Mouse (Mus musculus) lung, postnatal 25 days (tissue): ENCODE results near the gene Akirin1.

Experiments
- DNase-seq: peaks from one replicate; pipeline ENCODE4 v3.0.0; 2022; ENCODE audit warnings: low spot score

The Akirin1 gene

GRCm38 (mm10) chr4:123750152-123750651, at the start of gene Akirin1:
Akirin1 (minus strand) TSS chr4:123750345.
- DNase-seq, result peak; percentile 97

DNA sequence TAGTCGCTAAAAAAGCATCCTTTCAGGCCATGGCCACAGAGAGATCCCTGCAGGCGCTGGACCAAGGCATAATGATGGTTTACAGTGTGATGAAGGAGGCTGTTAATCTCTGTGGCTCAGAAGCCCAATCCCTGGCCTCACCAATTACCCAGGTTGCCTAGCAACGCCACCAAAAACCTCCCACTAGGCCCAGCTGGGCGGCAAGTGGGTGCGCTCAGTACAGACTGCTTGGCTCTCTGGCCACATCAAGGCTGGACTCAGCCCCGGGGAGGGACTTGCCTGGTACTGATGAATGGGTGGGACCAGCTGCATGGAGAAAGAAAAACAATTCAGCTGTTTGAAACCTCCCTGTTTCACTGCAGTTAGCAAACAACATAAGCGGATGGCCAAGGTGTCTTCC, 47.7 kb upstream of the Akirin1 start:
- DNase-seq, result no peak

GRCm38 (mm10) chr4:123797403-123797802, 47.3 kb upstream of the Akirin1 start:
- no peak for DNase-seq

DNA sequence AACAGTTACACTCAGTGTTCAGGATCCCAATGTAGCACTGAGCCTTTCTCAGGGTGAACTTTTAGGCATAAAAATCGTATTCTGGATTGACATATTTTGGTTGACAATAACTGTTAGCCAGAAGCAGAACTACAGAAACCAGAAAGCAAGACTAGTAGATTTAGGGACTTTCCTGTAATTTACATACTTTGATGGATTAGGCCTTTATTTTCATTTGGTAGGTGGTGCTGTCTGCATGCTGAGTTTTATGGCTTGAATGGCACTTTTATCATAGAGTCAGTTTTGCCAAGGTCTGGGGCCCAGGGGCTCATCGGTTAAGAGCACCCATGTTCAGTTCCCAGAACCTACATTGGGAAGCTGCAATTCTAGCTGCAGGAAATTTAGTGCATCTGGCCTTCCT, 44.9 kb upstream of the Akirin1 start:
- no peak for DNase-seq

DNA sequence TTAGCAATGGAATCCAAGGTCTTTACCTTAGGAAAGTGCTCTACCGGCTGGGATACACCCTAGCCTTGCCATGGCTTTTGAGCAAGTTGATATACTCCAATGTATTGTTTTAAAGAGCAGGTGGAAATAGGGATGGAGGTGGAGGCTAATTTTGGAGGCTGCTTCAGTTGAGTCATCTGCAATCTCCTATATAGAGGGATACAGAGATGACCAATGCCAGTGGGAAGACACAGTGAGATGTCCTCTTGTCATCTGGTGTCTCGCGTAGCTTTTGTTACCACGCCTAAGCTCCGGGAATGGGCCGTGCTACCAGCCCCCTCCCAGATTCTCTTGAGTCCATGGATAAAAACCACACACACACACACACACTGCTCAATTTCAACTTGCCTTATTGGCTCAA, 43.0 kb upstream of the Akirin1 start:
- DNase-seq, result no peak

- DNase-seq, result no peak
Observed at GRCm38 (mm10) chr4:123792666-123793065, 42.5 kb upstream of the Akirin1 start.

DNA sequence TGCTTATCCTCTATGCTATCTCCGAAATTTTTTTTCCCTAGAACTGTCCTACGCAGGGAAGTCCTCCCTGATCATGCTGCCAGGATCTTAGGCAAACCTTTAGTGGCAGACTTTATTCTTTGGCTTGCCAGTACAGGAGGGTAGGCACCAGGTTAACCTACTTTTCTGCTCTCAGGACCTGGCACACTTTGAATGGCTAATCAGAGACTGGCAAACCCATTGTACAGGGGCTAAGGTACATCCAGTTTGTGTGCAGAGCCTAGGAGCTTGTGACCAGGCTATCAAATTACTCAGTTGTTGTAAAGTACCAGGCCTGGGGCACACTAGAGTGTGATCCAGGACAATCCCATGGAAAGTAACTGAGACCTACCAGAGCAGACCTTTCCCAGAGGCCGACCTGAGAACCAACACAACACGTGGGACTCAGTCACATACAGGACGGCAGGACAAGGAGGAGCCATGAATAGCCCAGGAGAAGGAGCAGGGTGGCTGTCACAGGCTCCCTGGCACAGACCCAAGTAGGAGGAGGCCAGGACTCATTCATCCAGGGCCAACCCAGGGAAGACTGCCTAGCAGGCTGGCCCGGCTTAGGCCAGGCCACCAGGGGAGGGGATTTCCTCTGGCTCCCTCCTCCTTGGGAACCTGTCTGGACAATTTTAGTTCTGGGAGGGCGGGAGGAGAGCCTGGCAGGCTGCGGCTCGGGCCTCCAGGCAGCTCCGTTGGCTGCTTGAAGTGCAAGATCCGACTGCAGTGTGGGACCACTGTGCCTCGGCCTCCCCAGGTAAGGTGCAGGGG, 37.2 kb upstream of the Akirin1 start, which contains the start of gene Rhbdl2:
TSS of gene Rhbdl2 (plus strand) at position 684 of the 795 bp plus-strand sequence.
- DNase-seq, result peak; percentile 47

DNA sequence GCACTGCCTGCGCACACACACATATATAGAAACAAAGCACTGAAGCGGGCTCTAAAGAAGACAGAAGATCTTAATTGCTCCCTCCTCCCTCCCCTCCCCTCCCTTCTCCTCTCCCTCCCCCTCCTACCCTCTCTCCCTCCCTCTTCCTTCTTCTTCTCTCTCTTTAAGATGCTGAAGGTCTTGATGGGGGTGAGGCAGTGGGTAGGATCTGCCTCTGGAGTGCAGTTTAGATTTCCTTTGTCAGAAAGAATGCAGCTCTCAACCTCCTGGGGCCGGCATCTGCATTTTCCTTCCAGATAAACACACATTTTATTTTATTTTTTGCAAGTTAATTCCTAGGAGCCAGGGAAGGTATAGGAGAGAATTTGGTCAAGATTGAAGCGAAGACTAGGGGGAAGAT, 18.1 kb upstream of the Akirin1 start:
- no peak for DNase-seq

DNA sequence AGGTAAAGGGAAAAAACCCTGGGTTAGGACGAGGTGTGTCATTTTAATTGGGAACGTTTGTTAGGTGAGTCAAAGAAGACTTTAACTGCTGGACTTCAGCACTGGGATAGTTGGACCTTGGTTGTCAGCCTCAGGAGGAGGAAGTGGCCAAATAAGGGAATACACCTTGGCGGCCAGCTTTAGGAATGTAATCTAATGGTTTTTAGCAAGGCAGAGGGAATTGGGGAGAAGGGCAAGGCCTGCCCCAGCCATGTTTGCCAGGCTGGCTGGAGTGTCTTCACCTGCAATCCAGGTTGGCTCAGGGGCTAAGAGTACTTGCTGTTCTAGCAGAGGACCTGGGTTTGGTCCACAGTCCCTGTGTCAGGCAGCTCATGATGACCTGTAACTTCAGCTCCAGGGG, 17.7 kb upstream of the Akirin1 start:
- DNase-seq, result no peak

DNA sequence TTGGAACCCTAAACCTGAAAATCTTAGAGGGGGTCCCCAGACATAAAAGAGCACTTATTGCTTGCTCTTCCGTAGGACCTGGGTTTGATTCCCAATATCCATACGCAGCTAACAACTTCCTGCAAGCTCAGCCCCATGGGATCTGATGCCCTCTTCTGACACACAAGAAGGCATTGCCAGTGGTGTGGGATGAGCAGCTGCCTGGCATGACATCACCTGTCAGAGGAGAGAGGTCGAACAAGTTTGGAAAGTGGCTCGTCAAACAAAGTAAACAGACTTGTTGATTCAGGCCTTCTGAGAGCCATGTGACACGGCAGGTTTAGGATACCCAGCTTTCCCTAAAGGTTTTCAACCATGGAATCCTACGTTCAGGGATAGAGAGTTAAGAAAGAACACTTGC, 14.9 kb upstream of the Akirin1 start:
- DNase-seq, result no peak

- DNase-seq, result peak; percentile 46
Observed at GRCm38 (mm10) chr4:123758306-123758705, 8.2 kb upstream of the Akirin1 start.

DNA sequence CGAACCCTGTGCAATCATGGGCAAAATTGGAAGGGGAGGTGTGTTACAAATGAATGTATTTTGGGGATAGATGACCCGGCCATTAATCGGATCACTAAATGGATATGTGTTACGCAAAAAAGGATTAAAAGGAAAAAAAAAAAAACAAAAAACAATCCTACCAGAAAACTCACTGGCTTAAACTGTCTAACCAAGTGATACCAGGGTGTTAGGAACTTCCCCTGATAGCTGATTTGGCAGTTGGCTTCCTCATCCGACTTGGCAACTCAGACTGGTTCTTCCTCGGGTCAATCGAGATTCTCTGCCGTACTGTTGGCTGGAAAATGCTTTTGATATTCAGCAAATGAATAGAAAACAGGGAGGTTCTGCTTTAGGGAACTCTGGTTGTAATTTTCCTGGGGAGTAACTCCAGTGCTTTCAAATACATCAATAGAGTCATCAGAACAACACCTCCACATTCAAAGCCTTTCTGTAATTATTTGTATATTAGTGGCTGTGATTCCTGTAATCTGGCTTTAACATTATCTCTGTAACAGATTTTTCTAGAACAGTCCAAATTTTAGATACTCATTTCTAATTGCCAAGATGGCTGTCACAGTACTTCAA, 665 bp upstream of the Akirin1 start:
- DNase-seq, result peak; percentile 49

DNA sequence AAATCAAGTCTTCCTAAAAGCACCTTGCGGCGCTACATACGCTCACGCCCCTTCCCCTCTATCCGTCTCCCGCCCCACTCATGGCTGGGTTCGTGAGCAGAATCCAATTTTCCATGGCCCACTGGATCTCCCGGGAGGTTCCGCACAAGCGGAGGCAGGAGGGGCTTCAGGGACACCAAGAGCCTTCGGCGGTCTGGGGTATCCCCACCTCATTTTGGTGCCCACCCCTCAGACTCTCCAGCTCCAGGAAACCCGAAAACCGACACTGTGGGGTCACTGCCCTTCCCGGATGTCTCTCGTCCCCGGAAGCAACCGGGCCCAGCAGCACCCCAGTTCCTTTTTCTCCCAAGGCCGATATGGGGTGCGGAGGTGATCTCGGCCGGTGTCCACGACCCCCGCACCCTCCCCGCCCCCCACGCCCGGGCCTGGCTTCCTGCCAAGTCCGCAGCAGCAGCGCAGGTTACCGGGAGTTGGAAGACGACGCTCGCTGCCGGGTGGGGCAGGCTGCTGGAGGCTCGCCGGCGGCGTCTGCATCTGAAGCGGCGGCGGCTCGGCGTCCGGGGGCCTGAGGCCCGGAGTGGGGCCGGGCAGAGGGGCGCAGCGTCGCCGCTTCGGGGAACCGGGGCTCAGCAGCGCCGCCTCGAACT, 538 bp downstream of the Akirin1 start:
- peak; percentile 7 for DNase-seq

GRCm38 (mm10) chr4:123748726-123749415, 1.3 kb downstream of the Akirin1 start:
- no peak for DNase-seq

- no peak for DNase-seq
Observed at GRCm38 (mm10) chr4:123745221-123745775, 4.8 kb downstream of the Akirin1 start.

DNA sequence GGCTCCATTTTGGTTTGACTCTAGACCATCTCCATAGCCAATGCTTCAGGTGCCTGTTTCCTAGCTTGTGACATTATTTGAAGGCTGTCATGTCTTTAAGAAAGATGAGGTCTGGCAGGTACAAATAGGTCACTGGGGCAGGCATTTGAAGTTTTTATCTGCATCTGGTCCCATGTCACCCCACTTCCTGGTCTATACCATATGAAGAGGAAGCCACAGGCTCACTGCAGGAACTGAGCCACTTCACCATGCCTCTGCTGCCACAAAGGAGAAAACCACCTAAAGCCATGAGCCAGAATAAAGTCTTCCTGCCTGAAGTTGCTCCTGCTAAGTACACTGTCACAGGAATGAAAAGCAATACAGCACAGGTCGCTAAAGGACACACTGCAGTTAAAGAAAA, 7.3 kb downstream of the Akirin1 start:
- DNase-seq, result no peak

GRCm38 (mm10) chr4:123738708-123739107, 11.4 kb downstream of the Akirin1 start:
- DNase-seq, result no peak

GRCm38 (mm10) chr4:123733532-123733931, 16.6 kb downstream of the Akirin1 start:
- no peak for DNase-seq

- DNase-seq, result no peak
Observed at GRCm38 (mm10) chr4:123732921-123733320, 17.2 kb downstream of the Akirin1 start.

DNA sequence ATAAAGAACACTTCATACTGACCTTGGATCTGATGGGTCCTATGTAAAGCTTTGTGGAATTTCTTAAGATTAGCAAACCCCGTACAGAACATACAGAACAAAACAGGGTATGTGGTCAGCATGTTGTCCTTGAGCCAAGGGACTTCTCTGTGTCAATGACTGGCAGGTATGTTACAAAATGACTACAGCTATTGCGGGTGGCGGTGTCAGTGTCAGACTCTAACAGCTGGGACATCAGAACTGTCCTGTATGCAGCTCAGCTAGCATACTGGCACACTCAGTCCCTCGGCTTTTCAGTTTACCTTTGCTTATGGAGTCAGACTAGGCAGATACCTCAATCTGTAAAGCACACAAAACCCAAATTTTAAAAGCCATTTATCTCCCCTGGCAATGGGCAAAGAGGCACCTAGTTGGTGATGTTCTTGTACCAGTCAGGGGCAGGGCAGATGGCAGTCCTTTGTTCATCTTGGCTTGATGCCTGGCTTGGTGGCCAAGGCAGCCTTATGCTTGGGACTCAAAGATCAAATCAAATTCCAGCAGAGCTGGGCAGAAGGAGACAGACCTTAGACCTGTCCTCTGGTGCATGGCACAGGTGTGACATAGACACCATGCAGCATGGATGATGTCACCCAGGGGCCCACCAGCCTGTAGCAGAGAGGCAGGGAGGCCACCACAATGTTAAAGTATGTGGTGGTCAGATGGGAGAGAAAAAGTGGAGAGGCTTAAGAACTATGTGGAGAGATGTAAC, 17.8 kb downstream of the Akirin1 start:
- no peak for DNase-seq

DNA sequence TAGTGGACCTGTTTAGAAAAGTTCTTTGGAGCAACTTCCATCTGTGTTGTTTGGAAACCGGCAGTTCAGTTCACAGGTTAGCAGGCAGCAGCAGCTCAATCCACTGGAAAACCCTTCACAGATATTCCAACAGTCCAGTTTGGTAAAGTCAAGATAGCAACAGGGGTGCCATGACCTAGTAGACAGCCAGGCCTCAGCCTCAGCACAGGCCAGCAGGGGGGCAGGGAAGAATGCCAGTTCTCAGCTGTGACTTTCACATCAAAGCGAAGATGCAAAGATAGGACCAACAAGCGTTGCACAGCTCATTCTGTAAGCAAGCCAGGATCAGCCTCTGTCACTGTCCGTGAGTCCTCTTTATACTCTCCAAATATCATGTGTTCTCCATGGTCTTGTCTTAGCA, 28.4 kb downstream of the Akirin1 start:
- DNase-seq, result no peak
